Mouse (Mus musculus) mouse embryonic stem cell (cell line): ENCODE measurements around the gene Hspe1.
"Not testable (repeated sequence)": the region's sequence is repeated elsewhere in the genome, so short reads cannot be mapped to it uniquely, and the experiment has no call there.

Source experiments
- in situ Hi-C, 2 experiments: fragments of 300-500 bp; cut with MboI; formaldehyde crosslinking; loops; 1 replicate in 1 of 2; 3 replicates in 1 of 2; pipeline ENCODE4 v1.14.3; 2019 to 2020; ENCODE audit warnings: low sequenced_read_pairs in 2 of 2, low pct_unique_long_range_greater_than_20kb in 1 of 2, mixed read lengths in 1 of 2; ENCODE audit not compliant: unreplicated experiment in 1 of 2

Hspe1 gene

DNA sequence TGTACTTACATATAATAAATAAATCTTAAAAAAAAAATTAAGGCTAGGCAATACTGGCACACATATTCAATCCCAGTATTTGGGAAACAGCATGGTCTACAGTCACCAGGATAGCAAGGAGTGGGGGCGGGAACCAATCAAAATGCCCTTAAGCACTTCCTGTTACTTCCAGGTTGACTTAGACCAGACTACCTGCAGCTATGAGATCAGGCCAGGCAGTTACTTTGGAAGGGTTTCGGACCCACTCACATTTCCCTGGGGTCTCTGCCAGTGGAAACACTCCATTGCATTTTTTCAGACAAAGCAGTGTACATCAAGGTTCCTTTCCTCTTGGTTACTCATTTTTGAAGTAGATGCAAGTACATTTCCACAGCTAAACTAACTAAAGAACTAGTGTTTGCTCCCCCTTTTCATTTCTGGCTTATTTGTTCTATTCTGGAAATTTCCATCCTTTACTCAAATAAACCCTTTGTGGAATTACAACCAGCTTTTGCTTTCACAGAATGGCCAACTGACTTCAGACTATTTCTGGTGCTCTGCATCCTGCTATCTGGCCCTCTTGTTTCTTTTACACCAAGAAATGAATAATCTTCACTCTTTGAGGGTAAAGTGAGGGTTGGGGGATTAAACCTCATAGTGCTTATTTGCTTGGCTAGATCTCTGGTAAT lies 10.9 kb upstream of the Hspe1 start:
- in situ Hi-C loops = loop anchor here in 1 of 2 experiments (5.0 kb wide), 1 partner anchor 80 kb away; no protein-coding TSS in a partner anchor

DNA sequence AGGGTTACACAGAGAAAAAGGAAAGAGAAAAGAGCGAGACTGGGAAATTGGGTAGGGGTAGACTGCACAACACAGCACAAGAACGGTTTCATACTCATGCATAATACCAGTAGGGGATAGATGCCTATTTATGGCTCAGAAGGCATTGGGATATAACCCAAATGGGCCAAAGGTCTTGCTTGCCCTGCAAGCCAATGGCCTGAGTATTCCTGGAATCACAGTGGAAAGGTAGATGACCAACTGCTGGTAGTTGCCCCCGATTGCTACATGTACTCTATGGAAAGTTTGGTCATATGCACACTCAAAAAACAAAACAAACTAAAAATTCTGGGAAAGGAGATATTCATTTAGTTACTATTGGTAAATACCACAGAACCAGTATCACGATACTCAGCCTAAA lies 8.3 kb upstream of the Hspe1 start:
- in situ Hi-C loops = loop anchor here (5.0 kb wide), 2 partner anchors 77 to 82 kb away; no protein-coding TSS in a partner anchor

- in situ Hi-C loops = loop anchor here in 1 of 2 experiments (5.0 kb wide), 1 partner anchor 80 kb away; no protein-coding TSS in a partner anchor
These were observed 5.8 kb upstream of the Hspe1 start for GRCm38 (mm10) chr1:55082106-55082505.

DNA sequence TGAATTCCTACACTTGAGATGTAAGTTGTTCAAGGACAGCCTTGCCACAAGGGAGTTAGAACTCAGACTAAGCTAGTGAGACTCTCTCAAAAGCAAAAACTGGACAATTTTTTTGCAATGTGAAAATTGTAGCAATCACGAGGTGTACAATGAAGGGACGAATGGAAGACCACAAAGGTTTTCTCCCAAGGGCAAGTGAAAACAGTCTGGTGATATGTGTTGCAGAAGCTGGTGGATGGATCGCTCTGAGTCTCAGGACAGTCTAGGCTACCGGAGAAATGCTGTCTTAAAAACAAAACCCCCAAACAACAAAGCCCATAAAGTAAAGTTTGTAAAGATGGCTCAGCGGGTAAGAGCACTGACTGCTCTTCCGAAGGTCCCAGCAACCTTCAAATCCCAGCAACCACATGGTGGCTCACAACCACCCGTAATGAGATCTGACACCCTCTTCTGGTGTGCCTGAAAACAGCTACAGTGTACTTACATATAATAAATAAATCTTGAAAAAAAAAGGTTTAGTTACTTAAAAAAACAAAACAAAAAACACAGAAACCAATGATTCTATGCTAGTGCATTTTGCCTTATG lies 2.1 kb upstream of the Hspe1 start:
- in situ Hi-C loops = loop anchor here in 1 of 2 experiments (5.0 kb wide), 1 partner anchor 56 kb away; no protein-coding TSS in a partner anchor

DNA sequence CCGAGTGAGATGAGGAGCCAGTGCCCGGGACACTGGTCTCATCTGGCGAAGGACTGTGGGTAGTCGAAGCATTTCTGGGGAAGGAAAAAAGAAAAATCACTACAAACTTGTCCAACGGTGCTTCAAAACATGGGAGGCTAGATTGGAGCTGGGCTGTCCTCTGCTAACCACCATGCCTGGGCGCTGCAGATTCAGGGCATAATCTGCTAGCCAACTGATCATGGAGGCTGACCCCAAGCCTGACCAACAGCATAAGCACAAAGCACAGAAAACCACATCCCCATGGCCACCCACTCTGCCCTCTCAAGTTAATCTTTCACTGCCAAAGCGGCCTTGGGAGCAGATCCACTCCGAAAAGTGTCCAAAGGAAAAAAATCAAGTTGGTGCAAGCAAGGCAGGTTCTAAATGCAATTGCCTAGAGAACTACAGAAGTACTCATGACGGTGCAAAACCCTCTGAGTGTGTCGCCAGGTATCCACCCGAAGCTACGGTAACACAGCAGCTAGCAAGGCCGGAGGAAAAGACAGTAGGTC lies 998 bp upstream of the Hspe1 start:
- in situ Hi-C loops = loop anchor here in 1 of 2 experiments (5.0 kb wide), 1 partner anchor 55 kb away; no protein-coding TSS in a partner anchor

- in situ Hi-C loops = loop anchor here in 1 of 2 experiments (5.0 kb wide), 1 partner anchor 55 kb away; no protein-coding TSS in a partner anchor
These were observed 479 bp upstream of the Hspe1 start for GRCm38 (mm10) chr1:55087401-55087904.

- in situ Hi-C loops = loop anchor here in 1 of 2 experiments (5.0 kb wide), 1 partner anchor 53 kb away; no protein-coding TSS in a partner anchor
These were observed 922 bp downstream of the Hspe1 start for GRCm38 (mm10) chr1:55088611-55089497.

GRCm38 (mm10) chr1:55089498-55090064 lies 1.6 kb downstream of the Hspe1 start:
- in situ Hi-C loops = loop anchor here in 1 of 2 experiments (5.0 kb wide), 1 partner anchor 53 kb away; no protein-coding TSS in a partner anchor

- in situ Hi-C loops = no loop called here
These were observed 4.1 kb downstream of the Hspe1 start for GRCm38 (mm10) chr1:55092056-55092455.

DNA sequence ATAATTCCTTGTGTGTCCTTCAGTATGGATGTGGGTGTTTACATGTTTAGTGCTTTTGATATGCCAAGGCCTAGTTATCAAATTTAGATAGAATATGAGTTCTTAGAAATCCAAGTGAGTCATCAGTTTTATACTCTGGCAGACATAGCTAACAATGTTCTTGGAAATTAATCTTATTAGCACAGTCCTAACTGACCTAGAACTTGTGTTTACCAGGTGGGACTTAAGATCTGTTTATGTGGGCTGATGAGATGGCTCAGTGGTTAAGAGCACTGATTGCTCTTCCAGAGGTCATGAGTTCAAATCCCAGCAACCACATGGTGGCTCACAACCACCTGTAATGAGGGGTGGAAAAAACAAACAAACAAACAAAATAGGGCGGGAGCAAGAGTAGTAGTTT lies 4.5 kb downstream of the Hspe1 start:
- in situ Hi-C loops = no loop called here

- in situ Hi-C loops = no loop called here
These were observed 19.1 kb downstream of the Hspe1 start for GRCm38 (mm10) chr1:55106919-55107585.

- in situ Hi-C loops = no loop called here
These were observed 19.7 kb downstream of the Hspe1 start for GRCm38 (mm10) chr1:55107644-55108043.

DNA sequence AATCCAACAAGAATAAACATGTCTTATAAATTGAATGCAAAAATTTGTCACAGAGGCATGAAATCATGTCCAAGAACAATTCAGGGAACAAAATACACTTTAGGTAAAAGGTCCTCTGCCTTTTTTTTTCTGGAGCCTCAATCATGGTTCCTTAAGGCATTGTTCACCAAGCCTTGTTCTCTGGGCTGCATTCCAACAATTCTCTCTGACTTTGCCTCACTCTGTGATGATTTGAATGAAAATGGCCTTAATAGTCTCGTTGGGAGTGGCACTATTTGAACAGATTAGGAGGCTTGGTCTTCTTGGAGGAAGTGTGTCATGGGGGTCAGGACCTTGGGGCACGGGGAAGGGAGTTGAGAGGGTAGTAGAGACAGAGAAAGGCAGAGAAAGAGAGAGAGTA lies 20.5 kb downstream of the Hspe1 start:
- in situ Hi-C loops = no loop called here

- in situ Hi-C loops = no loop called here
These were observed 21.3 kb downstream of the Hspe1 start for GRCm38 (mm10) chr1:55109066-55109766.

GRCm38 (mm10) chr1:55123046-55123445 lies 35.1 kb downstream of the Hspe1 start:
- in situ Hi-C loops = no loop called here

DNA sequence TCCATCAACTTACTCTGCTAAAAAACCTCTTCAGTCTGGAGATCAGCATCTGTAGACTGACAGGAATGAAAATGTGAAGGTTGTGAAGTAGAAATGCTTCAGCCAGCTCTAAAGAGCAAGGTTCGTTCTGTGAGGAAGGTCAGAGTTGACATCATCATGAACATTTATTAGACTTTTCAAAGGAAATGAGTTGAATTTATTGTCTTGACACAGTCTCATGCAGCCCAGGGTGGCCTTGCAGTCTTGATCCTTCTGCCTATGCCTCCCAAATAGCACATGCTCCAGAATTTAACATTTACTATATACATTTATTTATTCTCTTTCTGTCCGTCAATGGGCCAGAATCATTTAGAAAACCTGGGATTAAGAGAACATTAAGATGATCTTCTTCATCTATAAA lies 35.6 kb downstream of the Hspe1 start:
- in situ Hi-C loops = no loop called here

- in situ Hi-C loops = not testable (repeated sequence)
These were observed 36.2 kb downstream of the Hspe1 start for GRCm38 (mm10) chr1:55124136-55124535.
